Mouse (Mus musculus) bone marrow, adult 2 months (tissue): ENCODE measurements around the gene Mum1.

Experiments used
- CTCF ChIP-seq: fragments of 200-500 bp; IDR thresholded peaks from 2 replicates; pipeline ENCODE4 v1.5.1; 2011; ENCODE audit warnings: low read length, control low read depth; ENCODE audit not compliant: control insufficient read depth, insufficient read depth
- POLR2A ChIP-seq: fragments of 200-500 bp; IDR thresholded peaks from 2 replicates; pipeline ENCODE4 v1.6.1; 2011; ENCODE audit warnings: low read depth, mild to moderate bottlenecking, control low read depth, low read length, borderline replicate concordance; ENCODE audit not compliant: control insufficient read depth

DNA sequence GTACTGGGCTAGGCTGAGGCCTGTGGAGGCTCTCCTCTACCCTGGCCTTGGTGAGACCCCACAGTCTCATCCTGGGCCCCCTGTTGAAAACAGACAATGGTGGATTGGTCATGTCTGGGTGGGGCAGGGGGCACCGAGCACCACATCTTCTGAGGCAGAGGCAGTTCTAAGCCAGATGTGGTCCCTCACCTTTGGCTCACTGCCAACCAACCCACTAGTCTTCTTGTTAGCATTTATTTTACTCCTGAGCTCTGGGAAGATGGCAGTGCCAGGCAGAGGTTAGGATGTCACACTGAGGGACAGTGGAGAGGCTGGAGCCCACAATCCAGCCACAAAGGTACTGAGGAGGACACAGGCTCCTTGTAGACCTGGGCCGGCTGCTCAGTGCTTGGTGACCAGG is 31.7 kb downstream of the Mum1 start:
- TF ChIP-seq CTCF (no peak), POLR2A (no peak)
